Mouse (Mus musculus): ENCODE results near the gene Dapk1.

DNA sequence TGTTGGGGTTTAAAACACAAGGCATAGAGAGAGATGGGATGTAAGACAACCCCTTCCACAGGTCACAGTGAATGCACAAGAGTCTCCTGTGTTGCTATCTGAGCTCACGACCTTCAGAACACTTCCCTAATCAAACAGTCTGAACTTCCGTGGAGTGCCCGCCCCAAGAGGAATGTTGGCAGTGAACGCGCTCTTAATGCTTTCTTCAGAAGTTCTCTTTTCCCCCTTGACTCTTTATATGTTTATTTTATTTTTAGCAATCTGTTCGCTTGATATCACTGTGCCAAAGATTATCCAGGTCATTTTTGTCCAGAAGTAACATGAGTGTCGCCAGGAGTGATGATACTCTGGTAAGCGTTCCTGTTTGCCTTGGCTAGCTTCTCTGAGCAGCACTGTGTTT, 121.0 kb downstream of the Dapk1 start:
- no peak for TF ChIP-seq CTCF (IDR thresholded peaks at IDR 0.05; ENCODE audit: low read depth)
- no peak for TF ChIP-seq EP300 (IDR thresholded peaks at IDR 0.05; ENCODE audit: low read depth)
